Mouse (Mus musculus) lung, adult 2 months (tissue): Measurements from ENCODE around the gene Il10ra.

ENCODE experiments used
- CTCF ChIP-seq: fragments of 200-500 bp; IDR thresholded peaks from 2 replicates; pipeline ENCODE4 v1.5.1; 2011; ENCODE audit warnings: mild to moderate bottlenecking, low read length, control low read depth; ENCODE audit not compliant: insufficient read depth
- POLR2A ChIP-seq: fragments of 200-500 bp; IDR thresholded peaks from 2 replicates; pipeline ENCODE4 v1.6.1; 2011; ENCODE audit warnings: low read depth, mild to moderate bottlenecking, control low read depth, low read length, borderline replicate concordance; ENCODE audit errors: extremely low read depth

GRCm38 (mm10) chr9:45247536-45247935, 21.4 kb downstream of the Il10ra start:
- TF ChIP-seq CTCF (no peak), POLR2A (no peak)
